Mouse (Mus musculus) liver, embryonic 14.5 days (tissue): Measurements from ENCODE around the gene Ccnt2.

ENCODE experiments used
- CTCF ChIP-seq: IDR thresholded peaks from 2 replicates; pipeline ENCODE4 v1.5.1; 2016; ENCODE audit warnings: antibody characterized with exemption, low read depth, control low read depth
- EP300 ChIP-seq: IDR thresholded peaks from 2 replicates; pipeline ENCODE4 v1.6.1; 2016; ENCODE audit warnings: antibody characterized with exemption, low read depth

DNA sequence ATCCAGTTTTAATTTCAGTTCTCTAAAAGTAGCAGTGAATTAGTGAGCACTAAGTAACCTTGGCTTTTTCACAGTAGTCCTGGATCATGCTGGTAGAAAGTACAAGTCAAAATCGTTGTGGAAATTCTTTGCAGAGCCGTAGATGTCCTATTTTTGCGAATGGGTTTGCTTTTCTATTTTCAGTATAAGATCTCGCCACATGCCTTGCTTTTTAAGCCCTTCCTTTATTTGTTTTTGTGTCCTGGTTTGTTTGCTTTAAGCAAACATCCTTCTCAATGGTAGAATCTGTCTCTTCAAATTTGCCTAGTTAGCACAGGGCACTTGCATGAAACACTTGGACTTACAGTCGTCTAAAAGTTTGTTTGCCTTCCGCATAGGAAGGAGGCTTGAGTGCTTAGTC lies 2.3 kb downstream of the Ccnt2 start:
- TF ChIP-seq CTCF: no peak
- no peak for TF ChIP-seq EP300
